Mouse (Mus musculus) myocyte (in vitro differentiated cells): ENCODE results near the gene Ppt1.
A peak's percentile ranks its signal among the peaks of the same experiment; 100 is the strongest.

ENCODE experiments used
- CEBPB ChIP-seq: IDR thresholded peaks from 2 replicates; pipeline ENCODE4 v1.6.1; 2011; ENCODE audit warnings: mild to moderate bottlenecking, moderate library complexity; ENCODE audit not compliant: poor library complexity, insufficient read depth, severe bottlenecking
- E2F4 ChIP-seq: IDR thresholded peaks from one replicate; pipeline ENCODE4 v1.6.1; 2011; ENCODE audit warnings: mild to moderate bottlenecking, control low read depth, moderate library complexity; ENCODE audit not compliant: insufficient read depth
- MAX ChIP-seq: IDR thresholded peaks from one replicate; pipeline ENCODE4 v1.6.1; 2011; ENCODE audit warnings: low read depth, mild to moderate bottlenecking, control low read depth
- MYOD1 ChIP-seq, 3 experiments: IDR thresholded peaks; one replicate each; pipeline ENCODE4 v1.6.1; 2011; ENCODE audit warnings: control low read depth in 2 of 3, low read depth in 2 of 3, mild to moderate bottlenecking in 2 of 3, moderate library complexity in 1 of 3; ENCODE audit not compliant: insufficient read length in 2 of 3, control insufficient read depth in 1 of 3
- MYOG ChIP-seq, 3 experiments: IDR thresholded peaks; one replicate each; pipeline ENCODE4 v1.6.1; 2011; ENCODE audit warnings: control low read depth in 2 of 3, low read depth in 2 of 3, mild to moderate bottlenecking in 2 of 3; ENCODE audit not compliant: insufficient read length in 2 of 3, control insufficient read depth in 1 of 3, insufficient read depth in 1 of 3
- POLR2A ChIP-seq: IDR thresholded peaks from one replicate; pipeline ENCODE4 v1.6.1; 2011; ENCODE audit warnings: low read depth, mild to moderate bottlenecking, control low read depth, moderate library complexity; ENCODE audit not compliant: insufficient read length
- POLR2AphosphoS2 ChIP-seq: IDR thresholded peaks from one replicate; pipeline ENCODE4 v1.6.1; 2011; ENCODE audit warnings: low read depth, control low read depth; ENCODE audit not compliant: insufficient read length
- REST ChIP-seq: IDR thresholded peaks from one replicate; pipeline ENCODE4 v1.6.1; 2011; ENCODE audit warnings: mild to moderate bottlenecking, control low read depth, moderate library complexity; ENCODE audit not compliant: insufficient read depth, insufficient read length
- SRF ChIP-seq: IDR thresholded peaks from one replicate; pipeline ENCODE4 v1.6.1; 2011; ENCODE audit warnings: low read depth; ENCODE audit not compliant: control insufficient read depth, insufficient read length
- TCF12 ChIP-seq: IDR thresholded peaks from one replicate; pipeline ENCODE4 v1.6.1; 2011; ENCODE audit warnings: mild to moderate bottlenecking, control low read depth; ENCODE audit not compliant: poor library complexity, insufficient read depth, severe bottlenecking
- TCF3 ChIP-seq: IDR thresholded peaks from one replicate; pipeline ENCODE4 v1.6.1; 2011; ENCODE audit warnings: low read depth, control low read depth; ENCODE audit not compliant: insufficient read length
- USF1 ChIP-seq: IDR thresholded peaks from one replicate; pipeline ENCODE4 v1.6.1; 2011; ENCODE audit warnings: low read depth, mild to moderate bottlenecking, control low read depth, moderate library complexity

DNA sequence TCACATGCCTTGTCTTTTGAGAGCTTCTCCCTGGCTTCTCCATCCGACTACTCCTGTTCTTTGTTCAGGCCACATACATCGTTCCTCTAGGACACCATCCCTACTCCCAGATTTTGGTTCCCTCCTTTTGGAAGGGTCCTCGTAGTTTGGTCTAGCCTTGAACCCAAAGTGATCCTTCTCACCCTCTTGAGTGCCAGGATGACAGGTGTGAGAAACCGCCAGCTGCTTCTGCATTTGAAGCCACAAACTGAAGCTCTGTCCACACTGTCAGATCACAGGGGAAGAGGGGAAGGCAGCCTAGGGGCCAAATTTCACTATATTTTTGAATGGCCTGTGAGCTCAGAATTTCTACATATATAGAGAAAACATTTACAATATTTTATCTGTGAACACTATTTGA lies 18.7 kb downstream of the Ppt1 start:
- TF ChIP-seq POLR2AphosphoS2 (no peak), POLR2A (no peak), E2F4 (no peak), CEBPB (no peak), MYOG (IDR thresholded peaks at IDR 0.05; ENCODE audit: control insufficient read depth in 1 of 3, insufficient read depth in 1 of 3, insufficient read length in 2 of 3, low read depth in 2 of 3) (peak in 2 of 3 experiments; percentile 44 to 64), SRF (no peak), MAX (no peak), USF1 (no peak), TCF12 (no peak), REST (no peak), MYOD1 (IDR thresholded peaks at IDR 0.05; ENCODE audit: control insufficient read depth in 1 of 3, insufficient read length in 2 of 3, low read depth in 2 of 3) (peak in 2 of 3 experiments; percentile 32 to 65), TCF3 (no peak)
